26 mouse cellular contexts compared by ENCODE assay signal in the genomic region with DNA sequence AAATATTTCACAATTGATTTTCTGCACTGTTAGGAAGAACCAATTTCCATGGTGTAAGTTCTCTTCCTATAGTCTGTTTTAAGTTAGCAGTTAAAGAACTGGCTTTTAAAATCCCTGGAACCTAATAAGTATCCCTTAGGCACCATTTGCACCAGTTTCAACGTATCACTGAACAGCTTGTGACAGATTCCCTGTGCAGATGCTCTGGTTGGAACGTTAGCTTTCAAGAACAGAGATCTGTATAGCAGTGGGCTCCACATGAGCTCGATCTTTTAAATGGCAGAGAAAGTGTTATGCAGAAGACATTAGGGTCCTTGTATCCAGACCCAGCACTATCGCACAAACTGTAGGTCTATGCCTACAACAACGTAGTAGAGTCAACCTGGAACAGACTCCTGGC. TPM values are rescaled to one million over a fixed set of nuclear protein-coding genes. Genes with fewer than 3 reads are reported as not detected.
DNase-seq lines count a peak whose midpoint lies in the region; ATAC-seq and TF ChIP-seq lines count a peak whose summit lies in the region.
"Had no signal": no experiment of that assay in that cellular context is flagged by ENCODE, and none has a peak within 500 bp of the region (broad histone marks: within the 10 kb centered on the region; RNA-seq: fewer than 3 reads in every experiment).

No protein-coding gene starts in this region.

- no peak for TF ChIP-seq EP300 in stomach, postnatal 0 days (optimal IDR thresholded peaks at IDR 0.05)

- DNase-seq in forebrain, postnatal 0 days = peak; percentile 29
- no peak for DNase-seq in forebrain, embryonic 11.5 days (ENCODE audit: low spot score)
- peak; percentile 18 to 62 for DNase-seq in layer of hippocampus, adult 18-20 months (ENCODE audit: low spot score in 2 of 2)
- peak; percentile 16 to 44 for DNase-seq in layer of hippocampus, adult 8-10 months (ENCODE audit: low spot score in 2 of 2)
- DNase-seq in layer of hippocampus, postnatal 36 days = peak; percentile 11 to 22
- no peak for DNase-seq in stomach, postnatal 0 days (ENCODE audit: low spot score)
- DNase-seq: adrenal gland, adult 8-10 months; adrenal gland, postnatal 25 days; cerebellum, adult 18-20 months; cerebellum, adult 9-10 months; cerebellum, postnatal 14 days; gastrocnemius, postnatal 25 days; heart, adult 2 months; heart, postnatal 14 days; heart, postnatal 4 days had no signal

- no peaks in the 10 kb centered on the region for H3K4me1 ChIP-seq in forebrain, postnatal 0 days (ENCODE audit: insufficient read depth)
- no peaks in the 10 kb centered on the region for H3K4me1 ChIP-seq in forebrain, embryonic 11.5 days (replicated peaks; ENCODE audit: control insufficient read depth, insufficient read depth, low read length)
- no peaks in the 10 kb centered on the region for H3K4me1 ChIP-seq in stomach, postnatal 0 days (replicated peaks; ENCODE audit: control insufficient read depth, insufficient read depth)
- H3K4me1 ChIP-seq in midbrain, embryonic 13.5 days (replicated peaks) = 0 out of 2 replicates have a peak, but pooled peaks cover 4% of the 10 kb centered on the region
- H3K4me1 ChIP-seq: embryonic facial prominence, embryonic 12.5 days; embryonic facial prominence, embryonic 15.5 days; forebrain, embryonic 13.5 days; heart, embryonic 10.5 days; heart, embryonic 13.5 days had no signal

- H3K9ac ChIP-seq in forebrain, postnatal 0 days = no peak overlapping the region
- H3K9ac ChIP-seq in forebrain, embryonic 11.5 days (ENCODE audit: low read length) = no peak overlapping the region
- no peak overlapping the region for H3K9ac ChIP-seq in stomach, postnatal 0 days (ENCODE audit: low read length)
- H3K9ac ChIP-seq in midbrain, embryonic 13.5 days (replicated peaks) = no peak overlapping the region
- H3K9ac ChIP-seq: embryonic facial prominence, embryonic 12.5 days; embryonic facial prominence, embryonic 15.5 days; forebrain, embryonic 13.5 days; heart, embryonic 13.5 days; hindbrain, embryonic 14.5 days had no signal

- ATAC-seq in forebrain, postnatal 0 days = no peak
- no peak for ATAC-seq in forebrain, embryonic 11.5 days (replicated peaks; ENCODE audit: low FRiP score)
- no peak for ATAC-seq in stomach, postnatal 0 days (ENCODE audit: low FRiP score, low TSS enrichment)
- ATAC-seq in midbrain, embryonic 13.5 days = no peak
- ATAC-seq: CD4-positive, CD25-positive, alpha-beta regulatory T cell, adult 4 months; forebrain, embryonic 13.5 days; hindbrain, postnatal 0 days; inflammation-experienced regulatory T-cells, adult 6 months; intestine, embryonic 16.5 days had no signal

- H3K4me2 ChIP-seq in forebrain, postnatal 0 days (ENCODE audit: low read depth) = no peak overlapping the region
- no peak overlapping the region for H3K4me2 ChIP-seq in forebrain, embryonic 11.5 days (ENCODE audit: low read depth, low read length, severe bottlenecking)
- no peak overlapping the region for H3K4me2 ChIP-seq in stomach, postnatal 0 days (replicated peaks; ENCODE audit: low read depth)
- no peak overlapping the region for H3K4me2 ChIP-seq in midbrain, embryonic 13.5 days (replicated peaks)
- H3K4me2 ChIP-seq: embryonic facial prominence, embryonic 12.5 days; embryonic facial prominence, embryonic 15.5 days; forebrain, embryonic 13.5 days; heart, embryonic 13.5 days; hindbrain, embryonic 14.5 days had no signal

- H3K4me3 ChIP-seq in forebrain, postnatal 0 days (ENCODE audit: low read depth, low read length) = no peak overlapping the region
- H3K4me3 ChIP-seq in forebrain, embryonic 11.5 days (ENCODE audit: low read depth, low read length) = no peak overlapping the region
- no peak overlapping the region for H3K4me3 ChIP-seq in stomach, postnatal 0 days (ENCODE audit: low read depth, low read length)
- H3K4me3 ChIP-seq in midbrain, embryonic 13.5 days (replicated peaks) = no peak overlapping the region
- H3K4me3 ChIP-seq: embryonic facial prominence, embryonic 12.5 days; embryonic facial prominence, embryonic 15.5 days; forebrain, embryonic 13.5 days; heart, adult 2 months; heart, embryonic 10.5 days; heart, embryonic 13.5 days had no signal

- no peaks in the 10 kb centered on the region for H3K36me3 ChIP-seq in forebrain, postnatal 0 days (ENCODE audit: insufficient read depth)
- no peaks in the 10 kb centered on the region for H3K36me3 ChIP-seq in forebrain, embryonic 11.5 days (ENCODE audit: control insufficient read depth, insufficient read depth, low read length)
- H3K36me3 ChIP-seq in stomach, postnatal 0 days (ENCODE audit: control insufficient read depth, insufficient read depth, low read length) = no peaks in the 10 kb centered on the region
- no peaks in the 10 kb centered on the region for H3K36me3 ChIP-seq in midbrain, embryonic 13.5 days
- H3K36me3 ChIP-seq: embryonic facial prominence, embryonic 12.5 days; embryonic facial prominence, embryonic 15.5 days; heart, embryonic 10.5 days; heart, embryonic 13.5 days had no signal

- no peaks in the 10 kb centered on the region for H3K27me3 ChIP-seq in forebrain, postnatal 0 days (ENCODE audit: insufficient read depth, low read length)
- no peaks in the 10 kb centered on the region for H3K27me3 ChIP-seq in forebrain, embryonic 11.5 days (ENCODE audit: control insufficient read depth, insufficient read depth, low read length)
- H3K27me3 ChIP-seq in stomach, postnatal 0 days (ENCODE audit: control insufficient read depth, insufficient read depth, low read length) = no peaks in the 10 kb centered on the region
- H3K27me3 ChIP-seq in midbrain, embryonic 13.5 days = no peaks in the 10 kb centered on the region
- H3K27me3 ChIP-seq: embryonic facial prominence, embryonic 12.5 days; embryonic facial prominence, embryonic 15.5 days; forebrain, embryonic 13.5 days; heart, embryonic 13.5 days had no signal

- no peaks in the 10 kb centered on the region for H3K9me3 ChIP-seq in forebrain, postnatal 0 days (ENCODE audit: low read length)
- H3K9me3 ChIP-seq in forebrain, embryonic 11.5 days (ENCODE audit: control insufficient read depth, low read length) = no peaks in the 10 kb centered on the region
- no peaks in the 10 kb centered on the region for H3K9me3 ChIP-seq in stomach, postnatal 0 days (ENCODE audit: control insufficient read depth, low read length)
- H3K9me3 ChIP-seq in midbrain, embryonic 13.5 days = no peaks in the 10 kb centered on the region
- H3K9me3 ChIP-seq: embryonic facial prominence, embryonic 12.5 days; embryonic facial prominence, embryonic 15.5 days; forebrain, embryonic 13.5 days; heart, embryonic 10.5 days; heart, embryonic 13.5 days had no signal

- H3K27ac ChIP-seq in forebrain, postnatal 0 days (ENCODE audit: low read depth, low read length) = no peak overlapping the region
- H3K27ac ChIP-seq in forebrain, embryonic 11.5 days (ENCODE audit: low read depth, low read length) = no peak overlapping the region
- H3K27ac ChIP-seq in stomach, postnatal 0 days (replicated peaks) = no peak overlapping the region
- no peak overlapping the region for H3K27ac ChIP-seq in midbrain, embryonic 13.5 days
- H3K27ac ChIP-seq: embryonic facial prominence, embryonic 12.5 days; embryonic facial prominence, embryonic 15.5 days; forebrain, embryonic 13.5 days; heart, adult 2 months; heart, embryonic 10.5 days; heart, embryonic 13.5 days; hindbrain, embryonic 14.5 days; hindbrain, postnatal 0 days had no signal

- no peak for TF ChIP-seq CTCF in forebrain, postnatal 0 days (IDR thresholded peaks at IDR 0.05; ENCODE audit: low read depth)
- TF ChIP-seq CTCF in stomach, postnatal 0 days (IDR thresholded peaks at IDR 0.05; ENCODE audit: low read depth) = no peak

- WGBS in forebrain, postnatal 0 days = 48% methylated on average over 5 of the region's 5 CpGs
- WGBS in forebrain, embryonic 11.5 days = 71% methylated on average over 5 of the region's 5 CpGs
- 80% methylated on average over 5 of the region's 5 CpGs for WGBS in stomach, postnatal 0 days
- WGBS in midbrain, embryonic 13.5 days = 67% methylated on average over 5 of the region's 5 CpGs

RNA-seq across cellular contexts. Expression of gene Aco1, which starts 52.6 kb away (rescaled TPM):
- 53.6 and 59.6 TPM in 2 replicates for total RNA-seq in forebrain, postnatal 0 days (2014; rRNA removed)
- 35.0 and 40.0 TPM in 2 replicates for polyA plus RNA-seq in forebrain, postnatal 0 days (2015; fragmentation: Nextera tagmentation; extraction: Ambion mirVana)
- 63.8 and 66.8 TPM in 2 replicates for polyA plus RNA-seq in forebrain, embryonic 11.5 days (2014; fragmentation: Nextera tagmentation; extraction: Ambion mirVana)
- 10 to 100 TPM; 23.7 to 24.5 TPM for total RNA-seq in layer of hippocampus, adult 18-20 months (2021)
- total RNA-seq in layer of hippocampus, adult 8-10 months (2022) = 10 to 100 TPM; 26.7 to 29.9 (median 28.5) TPM
- total RNA-seq in layer of hippocampus, postnatal 36 days (2021) = 10 to 100 TPM; 30.6 to 35.6 TPM
- 33.2 and 35.9 TPM in 2 replicates for polyA plus RNA-seq in stomach, postnatal 0 days (2015; fragmentation: Nextera tagmentation; extraction: Ambion mirVana)
- 45.3 and 46.6 TPM in 2 replicates for polyA plus RNA-seq in midbrain, embryonic 13.5 days (2015; fragmentation: Nextera tagmentation; extraction: Ambion mirVana)

Comparison
In these comparisons a context has a peak if more than half of its experiments do, and no peak if none do; other contexts are left out.
1. DNase-seq: peak in forebrain, postnatal 0 days (single experiment), layer of hippocampus, adult 18-20 months (2 of 2), layer of hippocampus, adult 8-10 months (2 of 2) and layer of hippocampus, postnatal 36 days (2 of 2); none in forebrain, embryonic 11.5 days (single experiment) and stomach, postnatal 0 days (single experiment).